Mouse (Mus musculus) forebrain, embryonic 15.5 days (tissue): ENCODE data around the gene Ifne. TPM values are rescaled to one million over a fixed set of nuclear protein-coding genes. Genes with fewer than 3 reads are reported as not detected.
A peak's percentile ranks its signal among the peaks of the same experiment; 100 is the strongest.
"Not testable (repeated sequence)": the region's sequence is repeated elsewhere in the genome, so short reads cannot be mapped to it uniquely, and the experiment has no call there.

Source experiments
- ATAC-seq: fragments of 200-750 bp; cut with Nextera tagmentation; replicated peaks from 2 replicates; pipeline ENCODE4 v1.8.0; 2017; ENCODE audit warnings: mild to moderate bottlenecking, moderate TSS enrichment, moderate library complexity
- H3K27ac ChIP-seq: fragments of 300-500 bp; sonication (generic); replicated peaks from 2 replicates; pipeline ENCODE4 v1.5.1; 2015; ENCODE audit warnings: mild to moderate bottlenecking, inconsistent platforms
- H3K27me3 ChIP-seq: fragments of 300-500 bp; sonication (generic); 2 replicates; pipeline ENCODE4 v1.6.1; 2015; ENCODE audit warnings: inconsistent platforms
- H3K36me3 ChIP-seq: fragments of 300-500 bp; sonication (generic); 2 replicates; pipeline ENCODE4 v1.6.1; 2015; ENCODE audit warnings: mild to moderate bottlenecking, inconsistent platforms
- H3K4me1 ChIP-seq: fragments of 300-500 bp; sonication (generic); 2 replicates; pipeline ENCODE4 v1.6.1; 2015; ENCODE audit warnings: inconsistent platforms
- H3K4me2 ChIP-seq: fragments of 300-500 bp; sonication (generic); replicated peaks from 2 replicates; pipeline ENCODE4 v1.6.1; 2015; ENCODE audit warnings: mild to moderate bottlenecking, inconsistent platforms
- H3K4me3 ChIP-seq: fragments of 300-500 bp; sonication (generic); 2 replicates; pipeline ENCODE4 v1.5.1; 2015; ENCODE audit warnings: mild to moderate bottlenecking, inconsistent platforms
- H3K9ac ChIP-seq: fragments of 300-500 bp; sonication (generic); replicated peaks from 2 replicates; pipeline ENCODE4 v1.6.1; 2015; ENCODE audit warnings: mild to moderate bottlenecking, inconsistent platforms
- H3K9me3 ChIP-seq: fragments of 300-500 bp; sonication (generic); 2 replicates; pipeline ENCODE4 v1.6.1; 2016; ENCODE audit warnings: inconsistent platforms
- WGBS: fragments of 180-500 bp; shearing (Covaris S2); methylation state at CpG from one replicate; pipeline ENCODE4 v1.1.7; 2015; ENCODE audit warnings: mixed read lengths; 5-methylcytosine and 5-hydroxymethylcytosine counted together
- polyA plus RNA-seq: library from polyadenylated mRNA; unstranded; fragments of >200 nt; fragmentation: Nextera tagmentation; extraction: Ambion mirVana; gene quantifications from 2 replicates; pipeline ENCODE4 v1.2.1, GENCODE M21; 2015

The Ifne gene
- polyA plus RNA-seq, 1 experiment from 2014 or later, result not detected

DNA sequence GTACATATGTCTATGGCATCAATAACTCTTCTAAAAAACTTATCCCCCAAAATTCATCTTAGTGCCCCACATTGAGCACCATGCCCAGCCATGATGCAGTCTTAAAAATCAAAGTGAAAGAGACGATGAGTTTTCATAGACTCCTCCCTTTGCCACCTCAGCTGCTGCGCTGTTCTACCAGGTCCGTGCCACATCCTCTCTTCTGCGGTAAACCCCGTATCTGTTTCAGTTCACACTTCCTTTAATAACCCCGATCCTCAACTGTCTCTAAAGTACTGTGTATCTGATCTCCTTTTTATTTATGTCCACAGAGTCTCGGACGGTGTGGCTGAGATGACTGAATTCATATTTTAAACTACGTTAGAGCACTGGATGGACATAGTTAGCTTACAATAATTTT is 15.4 kb downstream of the Ifne start:
- Histone ChIP-seq H3K4me3 (no peak overlapping the region), H3K36me3 (no peaks in the 10 kb centered on the region), H3K27ac (no peak overlapping the region), H3K27me3 (0 out of 2 replicates have a peak, but pooled peaks cover 6% of the 10 kb centered on the region), H3K9ac (no peak overlapping the region), H3K4me2 (no peak overlapping the region), H3K9me3 (no peaks in the 10 kb centered on the region), H3K4me1 (peaks cover 12% of the 10 kb centered on the region; the same call in 1 of the 2 replicates)
- WGBS, result 79% methylated on average over 9 of the region's 9 CpGs
- no peak for ATAC-seq

GRCm38 (mm10) chr4:88863309-88863708 is 16.7 kb downstream of the Ifne start:
- Histone ChIP-seq H3K27ac (no peak overlapping the region), H3K4me1 (peaks cover 7% of the 10 kb centered on the region; the same call in 1 of the 2 replicates), H3K4me3 (no peak overlapping the region), H3K36me3 (no peaks in the 10 kb centered on the region), H3K9me3 (no peaks in the 10 kb centered on the region), H3K4me2 (no peak overlapping the region), H3K9ac (no peak overlapping the region), H3K27me3 (0 out of 2 replicates have a peak, but pooled peaks cover 6% of the 10 kb centered on the region)
- ATAC-seq, result no peak
- 2% methylated on average over 7 of the region's 7 CpGs for WGBS

DNA sequence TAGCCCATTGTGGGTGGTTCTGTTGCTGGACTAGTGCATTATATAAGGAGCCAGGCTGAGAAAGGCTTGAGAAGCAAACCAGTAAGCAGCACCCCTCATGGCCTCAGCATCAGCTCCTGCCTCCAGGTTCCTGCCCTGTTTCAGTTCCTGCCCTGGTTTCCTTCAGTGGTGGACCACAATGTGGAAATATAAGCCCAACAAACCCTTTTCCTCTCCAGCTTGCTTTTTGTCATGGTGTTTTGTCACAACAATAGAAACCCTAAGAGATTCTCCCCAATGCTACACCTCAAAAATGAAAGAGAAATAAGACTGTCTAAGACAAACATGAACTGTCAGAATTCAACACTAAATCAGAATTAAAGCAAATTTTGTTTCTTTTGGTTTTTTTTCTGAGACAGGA is 20.8 kb downstream of the Ifne start:
- no peaks in the 10 kb centered on the region for H3K36me3 ChIP-seq
- H3K27ac ChIP-seq, result no peak overlapping the region
- no peaks in the 10 kb centered on the region for H3K4me1 ChIP-seq
- no peak overlapping the region for H3K4me3 ChIP-seq
- H3K9ac ChIP-seq, result no peak overlapping the region
- no peak overlapping the region for H3K4me2 ChIP-seq
- H3K9me3 ChIP-seq, result no peaks in the 10 kb centered on the region
- ATAC-seq, result no peak
- no peaks in the 10 kb centered on the region for H3K27me3 ChIP-seq

GRCm38 (mm10) chr4:88851026-88851763 is 28.8 kb downstream of the Ifne start:
- Histone ChIP-seq H3K9me3 (no peaks in the 10 kb centered on the region), H3K9ac (no peak overlapping the region), H3K27me3 (no peaks in the 10 kb centered on the region), H3K36me3 (no peaks in the 10 kb centered on the region), H3K4me2 (no peak overlapping the region), H3K4me3 (no peak overlapping the region), H3K4me1 (no peaks in the 10 kb centered on the region), H3K27ac (no peak overlapping the region)
- ATAC-seq, result peak; percentile 63; the same call in 1 of the 2 replicates
- 10% methylated on average over 4 of the region's 4 CpGs for WGBS

DNA sequence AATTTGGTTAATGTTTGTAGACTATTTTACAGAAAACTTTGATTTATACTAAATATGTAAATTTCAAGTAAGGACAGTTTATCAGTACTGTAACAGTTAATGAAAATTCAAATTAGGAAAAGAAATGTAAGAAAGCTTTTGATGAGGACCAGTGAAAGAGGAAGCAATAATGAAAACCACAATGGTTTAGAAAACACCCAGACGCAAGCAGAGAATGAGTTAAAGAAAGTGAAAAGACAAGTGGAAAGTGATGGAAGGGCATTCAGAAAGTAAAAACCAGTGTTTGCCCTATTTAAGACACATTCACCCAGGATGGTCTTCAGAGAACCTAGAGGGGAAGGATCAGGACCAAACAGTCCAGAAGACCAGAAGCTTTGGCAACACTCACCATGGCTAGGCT is 30.3 kb downstream of the Ifne start, which contains the start of gene Ifna1:
Ifna1 (plus strand) TSS at position 390 of the 400 bp plus-strand sequence.
- Histone ChIP-seq H3K9ac (no peak within 1 kb of the TSS), H3K27ac (no peak within 1 kb of the TSS), H3K4me2 (no peak within 1 kb of the TSS), H3K27me3 (no peaks in the 10 kb centered on the region), H3K4me1 (no peaks in the 10 kb centered on the region), H3K36me3 (no peaks in the 10 kb centered on the region), H3K9me3 (no peaks in the 10 kb centered on the region), H3K4me3 (no peak within 1 kb of the TSS)
- WGBS, result 27% methylated on average over 1 of the region's 1 CpGs
- no peak for ATAC-seq

DNA sequence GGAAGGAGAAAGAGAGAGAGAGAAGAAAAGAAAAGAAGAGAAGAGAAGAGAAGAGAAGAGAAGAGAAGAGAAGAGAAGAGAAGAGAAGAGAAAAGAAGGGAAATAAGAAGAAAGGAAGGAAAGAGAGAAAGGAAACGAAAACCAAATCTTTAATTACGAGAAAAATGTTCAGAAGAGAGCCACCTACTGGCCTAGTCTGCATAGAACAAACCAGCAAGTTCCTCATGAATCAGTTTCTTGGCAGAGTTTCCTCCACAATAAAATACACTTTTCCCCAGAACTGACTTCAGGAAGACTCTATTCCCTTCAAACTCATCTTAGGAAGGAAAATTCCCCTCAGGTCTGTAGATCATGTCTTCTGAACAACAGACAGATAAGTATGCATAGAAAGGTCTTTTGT is 34.7 kb downstream of the Ifne start:
- no peak overlapping the region for H3K4me3 ChIP-seq
- H3K27me3 ChIP-seq, result no peaks in the 10 kb centered on the region
- no peak overlapping the region for H3K9ac ChIP-seq
- H3K4me2 ChIP-seq, result no peak overlapping the region
- WGBS, result 49% methylated on average over 2 of the region's 2 CpGs
- no peaks in the 10 kb centered on the region for H3K4me1 ChIP-seq
- H3K9me3 ChIP-seq, result no peaks in the 10 kb centered on the region
- no peak for ATAC-seq
- no peak overlapping the region for H3K27ac ChIP-seq
- H3K36me3 ChIP-seq, result no peaks in the 10 kb centered on the region

- Histone ChIP-seq H3K9me3 (no peaks in the 10 kb centered on the region), H3K27ac (no peak within 1 kb of the TSS), H3K4me2 (no peak within 1 kb of the TSS), H3K36me3 (no peaks in the 10 kb centered on the region), H3K4me3 (no peak within 1 kb of the TSS), H3K4me1 (no peaks in the 10 kb centered on the region), H3K27me3 (no peaks in the 10 kb centered on the region), H3K9ac (no peak within 1 kb of the TSS)
- WGBS, result 33% methylated on average over 2 of the region's 2 CpGs
- no peak for ATAC-seq
Measured at GRCm38 (mm10) chr4:88841438-88841911, 38.5 kb downstream of the Ifne start, which contains the start of gene Ifna4. Gene Ifna4, plus strand, starts transcription at chr4:88841861.

DNA sequence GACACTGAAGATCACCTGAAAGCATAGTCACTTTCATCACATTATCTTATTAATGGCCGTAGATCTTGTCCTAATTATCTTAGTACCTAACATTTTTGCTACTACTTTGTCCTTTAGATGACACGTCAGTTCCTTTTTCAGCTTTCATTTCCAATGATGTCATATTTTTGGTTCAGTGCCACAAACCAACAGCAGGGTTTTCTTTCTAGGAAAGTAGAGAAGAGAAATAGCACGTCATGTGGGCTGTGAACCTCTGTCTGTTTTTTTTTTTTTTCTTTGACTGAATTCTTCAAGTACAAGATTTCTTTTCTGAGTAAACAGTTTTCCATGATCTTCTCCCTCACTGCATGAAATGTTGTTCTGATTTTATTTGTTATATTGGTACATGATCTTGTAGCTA is 39.9 kb downstream of the Ifne start:
- Histone ChIP-seq H3K4me2 (no peak overlapping the region), H3K4me3 (no peak overlapping the region), H3K27me3 (no peaks in the 10 kb centered on the region), H3K9me3 (no peaks in the 10 kb centered on the region), H3K9ac (no peak overlapping the region), H3K4me1 (no peaks in the 10 kb centered on the region), H3K36me3 (no peaks in the 10 kb centered on the region), H3K27ac (no peak overlapping the region)
- no peak for ATAC-seq
- WGBS, result 67% methylated on average over 3 of the region's 3 CpGs

- no peaks in the 10 kb centered on the region for H3K4me1 ChIP-seq
Measured at GRCm38 (mm10) chr4:88838828-88839227, 41.2 kb downstream of the Ifne start.

DNA sequence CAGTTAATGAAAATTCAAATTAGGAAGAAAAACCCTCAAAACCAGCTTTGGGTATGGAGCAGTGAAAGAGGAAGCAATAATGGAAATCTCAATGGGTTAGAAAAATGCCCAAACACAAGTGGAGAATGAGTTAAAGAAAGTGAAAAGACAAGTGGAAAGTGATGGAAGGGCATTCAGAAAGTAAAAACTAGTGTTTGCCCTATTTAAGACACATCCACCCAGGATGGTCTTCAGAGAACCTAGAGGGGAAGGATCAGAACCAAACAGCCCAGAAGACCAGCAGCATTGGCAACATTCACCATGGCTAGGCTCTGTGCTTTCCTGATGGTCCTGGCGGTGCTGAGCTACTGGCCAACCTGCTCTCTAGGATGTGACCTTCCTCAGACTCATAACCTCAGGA is 44.8 kb downstream of the Ifne start, which contains the start of gene Ifna5:
Ifna5 (plus strand) TSS at position 301 of the 400 bp plus-strand sequence.
- not testable (repeated sequence) for H3K4me3 ChIP-seq, H3K27ac ChIP-seq, H3K4me2 ChIP-seq, H3K9ac ChIP-seq, H3K36me3 ChIP-seq, H3K27me3 ChIP-seq, H3K9me3 ChIP-seq, ATAC-seq, H3K4me1 ChIP-seq
- WGBS, result 92% methylated on average over 1 of the region's 1 CpGs

More at GRCm38 (mm10) chr4:88838828-88839227, 41.2 kb downstream of the Ifne start:
- no peak overlapping the region for H3K9ac ChIP-seq
- ATAC-seq, result no peak
- no peak overlapping the region for H3K4me2 ChIP-seq
- 45% methylated on average over 3 of the region's 3 CpGs for WGBS
- no peaks in the 10 kb centered on the region for H3K9me3 ChIP-seq
- no peak overlapping the region for H3K27ac ChIP-seq
- H3K4me3 ChIP-seq, result no peak overlapping the region
- no peaks in the 10 kb centered on the region for H3K36me3 ChIP-seq
- H3K27me3 ChIP-seq, result no peaks in the 10 kb centered on the region

DNA sequence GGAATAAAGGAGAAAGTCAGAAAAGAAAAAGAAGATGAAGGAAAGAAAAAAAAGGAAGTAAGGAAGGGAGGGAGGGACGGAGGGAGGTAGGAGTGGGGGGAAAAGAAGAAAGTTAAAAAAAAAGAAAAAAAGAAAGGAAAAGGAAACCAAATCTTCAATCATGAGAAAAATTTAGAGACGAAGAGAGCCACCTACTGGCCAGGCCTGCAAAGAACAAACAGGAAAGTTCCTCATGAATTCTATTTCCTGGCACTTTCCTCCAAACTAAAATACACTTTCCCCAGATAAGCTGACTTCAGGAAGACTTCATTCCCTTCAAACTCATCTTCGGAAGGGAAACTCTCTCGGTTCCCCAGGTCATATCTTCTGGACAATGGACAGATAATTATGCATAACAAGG is 49.5 kb downstream of the Ifne start:
- ATAC-seq, result no peak
- H3K36me3 ChIP-seq, result no peaks in the 10 kb centered on the region
- H3K4me1 ChIP-seq, result no peaks in the 10 kb centered on the region
- WGBS, result 22% methylated on average over 4 of the region's 4 CpGs
- H3K9ac ChIP-seq, result no peak overlapping the region
- H3K4me2 ChIP-seq, result no peak overlapping the region
- no peak overlapping the region for H3K27ac ChIP-seq
- no peaks in the 10 kb centered on the region for H3K9me3 ChIP-seq
- H3K27me3 ChIP-seq, result no peaks in the 10 kb centered on the region
- H3K4me3 ChIP-seq, result no peak overlapping the region
